Mouse (Mus musculus): ENCODE data around the gene Olfr1393. TPM values are rescaled to one million over a fixed set of nuclear protein-coding genes. Genes with fewer than 3 reads are reported as not detected.
A peak's percentile ranks its signal among the peaks of the same experiment; 100 is the strongest.
"Not testable (repeated sequence)": the region's sequence is repeated elsewhere in the genome, so short reads cannot be mapped to it uniquely, and the experiment has no call there.

Gene Olfr1393
- polyA plus RNA-seq, 1 experiment from 2014 or later = 0.04 TPM

DNA sequence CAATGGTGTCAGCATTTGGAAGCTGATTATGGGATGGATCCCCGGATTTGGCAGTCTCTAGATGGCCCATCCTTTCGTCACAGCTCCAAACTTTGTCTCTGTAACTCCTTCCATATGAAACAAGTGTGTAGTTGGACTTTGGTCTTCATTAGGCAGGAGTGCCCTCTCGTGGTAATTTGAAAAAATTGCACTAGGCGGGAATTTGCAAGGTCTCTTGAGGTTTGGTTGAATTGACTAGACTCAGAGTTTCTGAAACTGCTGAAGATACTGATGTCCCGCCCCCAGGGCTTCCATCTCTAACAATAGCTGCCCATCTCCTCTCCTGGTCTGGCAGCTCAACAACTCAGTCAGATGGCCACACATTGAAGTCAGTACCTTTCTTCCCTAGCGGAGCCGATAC, 6.8 kb upstream of the Olfr1393 start:
- DNase-seq (ENCODE audit: low spot score) = peak; percentile 32
- H3K4me3 ChIP-seq = no peak overlapping the region
- no peaks in the 10 kb centered on the region for H3K27me3 ChIP-seq (ENCODE audit: low read depth, poor library complexity, severe bottlenecking)
- no peaks in the 10 kb centered on the region for H3K36me3 ChIP-seq
- no peak overlapping the region for H3K27ac ChIP-seq (replicated peaks)
- WGBS = 31% methylated on average over 7 of the region's 7 CpGs
- no peaks in the 10 kb centered on the region for H3K9me3 ChIP-seq (replicated peaks)
- H3K4me1 ChIP-seq = no peaks in the 10 kb centered on the region

DNA sequence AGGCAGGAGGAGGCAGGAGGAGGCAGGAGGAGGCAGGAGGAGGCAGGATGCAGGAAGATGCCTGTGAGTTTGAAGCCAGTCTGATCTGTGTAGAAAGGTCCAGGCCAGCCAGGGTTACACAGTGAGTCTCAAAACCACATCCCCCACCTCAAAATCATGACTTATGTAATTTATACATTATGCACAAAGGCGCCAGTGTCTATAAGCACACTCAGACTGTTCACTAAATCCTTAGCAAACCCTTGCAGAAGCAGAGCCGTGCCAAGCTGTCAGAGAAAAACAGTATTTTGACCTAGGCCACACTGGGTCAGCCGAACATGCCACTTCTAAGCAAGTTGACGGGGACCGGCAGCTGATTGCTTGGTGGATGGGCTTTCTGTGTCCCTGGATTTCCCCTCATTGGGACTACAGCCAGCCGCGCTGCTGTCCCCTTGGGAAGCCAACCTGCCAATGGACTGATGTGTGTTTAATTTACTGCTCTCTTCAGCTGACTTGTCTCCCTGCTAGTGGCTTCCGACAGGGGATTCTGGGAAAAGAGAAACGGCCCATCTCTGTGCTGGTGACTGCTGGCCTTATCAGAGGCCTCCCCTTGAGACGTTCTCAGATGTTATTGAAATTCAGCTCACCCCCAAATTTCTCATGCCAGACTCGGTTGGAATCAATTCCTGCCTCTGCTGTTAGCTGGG, 4.1 kb upstream of the Olfr1393 start:
- DNase-seq (ENCODE audit: low spot score) = no peak
- H3K36me3 ChIP-seq = no peaks in the 10 kb centered on the region
- no peak overlapping the region for H3K4me3 ChIP-seq
- 77% methylated on average over 11 of the region's 11 CpGs for WGBS
- no peaks in the 10 kb centered on the region for H3K9me3 ChIP-seq (replicated peaks)
- H3K27ac ChIP-seq (replicated peaks) = no peak overlapping the region; the same call in 1 of the 2 replicates
- no peaks in the 10 kb centered on the region for H3K27me3 ChIP-seq (ENCODE audit: low read depth, poor library complexity, severe bottlenecking)
- H3K4me1 ChIP-seq = no peaks in the 10 kb centered on the region

DNA sequence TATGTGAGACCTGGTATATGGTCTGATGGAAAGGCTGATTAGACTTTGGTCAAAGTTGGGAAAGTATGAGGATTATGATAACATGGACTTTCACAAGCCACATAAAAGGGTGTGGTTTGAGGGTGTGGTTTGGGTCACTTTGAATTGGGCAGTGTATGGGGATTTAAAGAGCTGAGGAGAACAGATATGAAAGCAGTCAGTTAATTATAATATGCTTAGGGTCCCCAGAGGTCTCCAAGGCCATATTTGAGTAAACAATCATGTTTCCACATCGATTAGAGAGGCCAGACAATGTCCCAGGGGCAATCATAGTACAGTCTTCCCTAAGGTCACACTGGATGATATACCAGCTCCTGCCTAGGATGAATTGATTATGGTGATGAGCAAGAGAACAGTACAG, 6.9 kb downstream of the Olfr1393 start, which contains the start of gene Olfr1392:
Gene Olfr1392, plus strand, starts transcription at position 301 of the 400 bp plus-strand sequence.
- not testable (repeated sequence) for H3K4me1 ChIP-seq; DNase-seq (ENCODE audit: low spot score); H3K36me3 ChIP-seq; H3K9me3 ChIP-seq (replicated peaks); H3K27me3 ChIP-seq (ENCODE audit: low read depth, poor library complexity, severe bottlenecking); H3K27ac ChIP-seq (replicated peaks); H3K4me3 ChIP-seq
- WGBS = 63% methylated on average over 1 of the region's 1 CpGs

DNA sequence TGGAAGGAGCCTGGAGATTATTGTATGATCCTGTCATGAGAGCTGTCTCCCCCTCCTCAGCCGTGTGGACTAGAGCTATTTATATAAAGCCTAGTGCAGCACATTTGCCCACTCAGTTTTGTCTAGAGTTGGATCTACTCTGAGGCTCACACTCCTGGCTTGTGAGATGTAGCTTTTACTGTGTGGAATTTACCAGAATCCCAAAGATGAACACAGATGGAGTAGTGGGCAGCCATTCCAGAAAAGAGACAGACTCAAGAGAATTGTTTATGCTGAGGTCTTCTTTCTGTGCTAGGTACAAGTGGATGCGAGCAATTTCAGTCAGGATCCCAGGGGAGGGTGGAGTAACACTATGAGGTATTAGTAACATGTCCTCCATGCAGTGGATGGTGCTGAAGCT, 9.1 kb downstream of the Olfr1393 start:
- WGBS = 84% methylated on average over 2 of the region's 2 CpGs
- Histone ChIP-seq H3K36me3 (no peaks in the 10 kb centered on the region), H3K4me3 (no peak overlapping the region), H3K9me3 (replicated peaks) (no peaks in the 10 kb centered on the region; the same call in 1 of the 2 replicates), H3K27me3 (ENCODE audit: low read depth, poor library complexity, severe bottlenecking) (no peaks in the 10 kb centered on the region), H3K27ac (replicated peaks) (no peak overlapping the region), H3K4me1 (no peaks in the 10 kb centered on the region)
- no peak for DNase-seq (ENCODE audit: low spot score)

DNA sequence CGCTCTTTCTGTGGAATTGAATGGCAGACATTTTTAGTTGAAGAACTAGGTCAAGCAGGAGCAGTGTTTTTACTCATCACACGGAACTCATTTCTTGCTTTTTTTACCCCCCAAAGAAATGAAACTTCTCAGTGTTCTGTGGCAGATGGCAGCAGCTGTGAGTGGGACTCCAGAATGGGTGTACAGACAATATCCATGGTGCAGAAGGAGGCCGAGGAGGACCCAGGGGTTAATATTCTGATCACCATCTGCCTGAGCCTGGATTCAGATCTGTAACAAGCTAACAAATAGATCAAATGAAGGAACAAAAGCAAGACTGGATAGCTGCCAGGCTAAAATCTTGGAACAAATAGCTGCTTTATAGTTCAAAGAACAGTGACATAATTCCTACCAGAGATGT, 14.7 kb downstream of the Olfr1393 start:
- no peak for DNase-seq (ENCODE audit: low spot score)
- no peaks in the 10 kb centered on the region for H3K4me1 ChIP-seq
- no peaks in the 10 kb centered on the region for H3K27me3 ChIP-seq (ENCODE audit: low read depth, poor library complexity, severe bottlenecking)
- no peak overlapping the region for H3K27ac ChIP-seq (replicated peaks)
- no peak overlapping the region for H3K4me3 ChIP-seq
- H3K36me3 ChIP-seq = no peaks in the 10 kb centered on the region
- 82% methylated on average over 3 of the region's 3 CpGs for WGBS
- no peaks in the 10 kb centered on the region for H3K9me3 ChIP-seq (replicated peaks)

DNA sequence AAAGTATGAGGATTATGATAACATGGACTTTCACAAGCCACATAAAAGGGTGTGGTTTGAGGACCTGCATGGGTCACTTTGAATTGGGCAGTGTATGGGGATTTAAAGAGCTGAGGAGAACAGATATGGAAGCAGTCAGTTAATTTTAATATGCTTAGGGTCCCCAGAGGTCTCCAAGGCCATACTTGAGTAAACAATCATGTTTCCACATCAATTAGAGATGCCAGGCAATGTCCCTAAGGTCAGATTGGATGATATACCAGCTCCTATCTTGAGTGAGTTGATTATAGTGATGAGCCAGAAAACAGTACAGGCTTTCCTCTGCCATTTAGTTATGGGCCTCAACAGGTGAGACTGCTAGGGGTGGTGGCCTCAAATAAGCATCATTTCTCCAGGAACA, 26.3 kb downstream of the Olfr1393 start, which contains the start of gene Olfr10:
Gene Olfr10, plus strand, starts transcription at position 301 of the 400 bp plus-strand sequence.
- Histone ChIP-seq H3K27ac (replicated peaks) (no peak within 1 kb of the TSS), H3K36me3 (no peaks in the 10 kb centered on the region), H3K27me3 (ENCODE audit: low read depth, poor library complexity, severe bottlenecking) (no peaks in the 10 kb centered on the region), H3K4me1 (no peaks in the 10 kb centered on the region), H3K4me3 (no peak within 1 kb of the TSS), H3K9me3 (replicated peaks) (no peaks in the 10 kb centered on the region)
- DNase-seq (ENCODE audit: low spot score) = no peak

DNA sequence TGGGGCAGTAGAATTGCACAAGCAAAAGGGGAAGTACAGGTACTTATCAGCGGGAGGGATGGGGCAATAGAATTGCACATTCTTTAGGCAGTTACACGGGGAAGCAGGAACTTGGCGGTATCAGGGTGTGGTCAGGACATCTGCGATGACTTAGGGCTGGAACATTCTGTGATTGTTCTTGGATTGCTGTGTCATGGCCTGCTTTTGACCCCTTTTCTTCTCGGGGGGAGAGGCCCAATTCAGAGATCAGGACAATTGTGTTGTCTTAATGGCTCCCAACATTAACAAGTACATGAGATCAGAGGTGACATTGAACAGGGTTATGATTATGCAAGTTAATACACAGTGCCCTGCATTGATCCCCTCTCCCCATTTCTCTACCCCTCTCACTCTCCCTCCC, 30.4 kb downstream of the Olfr1393 start:
- H3K27me3 ChIP-seq (ENCODE audit: low read depth, poor library complexity, severe bottlenecking); H3K36me3 ChIP-seq; H3K4me1 ChIP-seq; DNase-seq (ENCODE audit: low spot score); H3K4me3 ChIP-seq; H3K9me3 ChIP-seq (replicated peaks); H3K27ac ChIP-seq (replicated peaks): not testable (repeated sequence)
- WGBS = 78% methylated on average over 5 of the region's 5 CpGs

DNA sequence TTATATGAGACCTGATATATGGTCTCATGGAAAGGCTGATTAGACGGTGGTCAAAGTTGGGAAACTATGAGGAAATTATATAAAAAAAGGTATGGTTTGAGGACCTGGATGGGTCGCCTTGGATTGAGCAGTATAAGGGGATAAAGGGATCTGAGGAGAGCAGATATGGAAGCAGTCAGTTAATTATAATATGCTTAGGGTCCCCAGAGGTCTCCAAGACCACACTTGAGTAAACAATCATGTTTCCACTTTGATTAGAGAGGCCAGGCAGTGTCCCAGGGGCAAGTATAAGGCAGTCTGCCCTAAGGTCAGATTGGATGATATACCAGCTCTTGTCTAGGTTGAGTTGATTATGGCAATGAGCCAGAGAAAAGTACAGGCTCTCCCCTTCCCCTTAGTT, 44.3 kb downstream of the Olfr1393 start, which contains the start of gene Olfr1391:
Gene Olfr1391, plus strand, starts transcription at position 301 of the 400 bp plus-strand sequence.
- Histone ChIP-seq H3K27ac (replicated peaks) (no peak within 1 kb of the TSS), H3K4me3 (no peak within 1 kb of the TSS), H3K9me3 (replicated peaks) (no peaks in the 10 kb centered on the region), H3K4me1 (no peaks in the 10 kb centered on the region), H3K36me3 (no peaks in the 10 kb centered on the region), H3K27me3 (ENCODE audit: low read depth, poor library complexity, severe bottlenecking) (no peaks in the 10 kb centered on the region)
- WGBS = 81% methylated on average over 2 of the region's 2 CpGs
- no peak for DNase-seq (ENCODE audit: low spot score)

DNA sequence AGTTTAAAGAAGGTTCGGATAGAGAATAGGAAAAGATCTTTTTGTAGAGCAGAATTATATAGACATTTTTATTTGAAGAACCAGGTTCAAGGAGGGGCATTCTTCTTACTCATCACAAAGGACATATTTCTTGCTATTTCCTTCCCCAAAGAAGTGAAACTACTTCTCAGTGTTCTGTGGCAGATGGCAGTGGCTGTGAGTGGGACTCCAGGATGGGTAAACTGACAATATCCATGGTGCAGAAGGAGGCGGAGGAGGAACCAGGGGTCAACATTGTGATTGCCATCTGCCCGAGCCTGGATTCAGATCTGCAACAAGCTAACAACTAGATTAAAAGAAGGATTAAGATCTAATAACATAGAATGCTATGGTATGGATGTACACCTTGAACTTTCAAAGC, 48.6 kb downstream of the Olfr1393 start:
- no peak for DNase-seq (ENCODE audit: low spot score)
- Histone ChIP-seq H3K4me1 (no peaks in the 10 kb centered on the region), H3K27ac (replicated peaks) (no peak overlapping the region), H3K9me3 (replicated peaks) (no peaks in the 10 kb centered on the region), H3K4me3 (no peak overlapping the region), H3K27me3 (ENCODE audit: low read depth, poor library complexity, severe bottlenecking) (no peaks in the 10 kb centered on the region), H3K36me3 (no peaks in the 10 kb centered on the region)
- WGBS = 85% methylated on average over 3 of the region's 3 CpGs

DNA sequence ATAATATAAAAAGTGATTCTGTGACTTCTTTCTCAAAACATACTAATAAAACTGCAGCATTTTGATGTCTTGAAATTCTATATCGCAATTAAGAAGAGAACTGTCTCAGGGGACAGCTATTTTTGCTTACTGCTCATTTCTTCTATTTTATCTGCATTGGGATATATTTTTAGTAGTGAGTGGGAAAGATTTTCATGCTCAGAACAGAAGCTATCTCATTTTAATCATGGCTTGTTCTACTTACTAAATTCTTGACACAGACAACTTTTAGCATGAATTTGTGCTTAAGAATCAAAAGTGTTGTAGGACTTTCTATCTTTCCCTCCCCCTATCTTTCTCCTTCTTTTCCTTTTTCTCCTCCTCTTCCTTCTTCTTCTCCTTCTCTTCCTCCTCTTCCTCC, 51.6 kb downstream of the Olfr1393 start:
- no peak overlapping the region for H3K4me3 ChIP-seq
- no peaks in the 10 kb centered on the region for H3K36me3 ChIP-seq
- H3K9me3 ChIP-seq (replicated peaks) = no peaks in the 10 kb centered on the region
- H3K4me1 ChIP-seq = no peaks in the 10 kb centered on the region
- no peaks in the 10 kb centered on the region for H3K27me3 ChIP-seq (ENCODE audit: low read depth, poor library complexity, severe bottlenecking)
- no peak for DNase-seq (ENCODE audit: low spot score)
- H3K27ac ChIP-seq (replicated peaks) = no peak overlapping the region
- WGBS = 78% methylated on average over 1 of the region's 1 CpGs

Other genes with a start within 250 kb of the Olfr1393 start
- 0.17 and 0.21 TPM in 2 replicates for gene 9930111J21Rik2, start 227.1 kb upstream of the Olfr1393 start, polyA plus RNA-seq (2016; fragmentation: Nextera tagmentation; extraction: Ambion mirVana)
- not detected in 2 replicates for gene Tgtp2, start 214.1 kb upstream of the Olfr1393 start, polyA plus RNA-seq (2016; fragmentation: Nextera tagmentation; extraction: Ambion mirVana)
- 0.14 and 0.25 TPM in 2 replicates for gene Ifi47, start 201.7 kb upstream of the Olfr1393 start, polyA plus RNA-seq (2016; fragmentation: Nextera tagmentation; extraction: Ambion mirVana)
- not detected in 2 replicates for gene Olfr1396, start 163.4 kb upstream of the Olfr1393 start, polyA plus RNA-seq (2016; fragmentation: Nextera tagmentation; extraction: Ambion mirVana)
- gene Olfr1395, start 136.0 kb upstream of the Olfr1393 start, polyA plus RNA-seq (2016; fragmentation: Nextera tagmentation; extraction: Ambion mirVana) = not detected in 2 replicates
- not detected in 2 replicates for gene Olfr1394, start 123.9 kb upstream of the Olfr1393 start, polyA plus RNA-seq (2016; fragmentation: Nextera tagmentation; extraction: Ambion mirVana)
- gene Btnl9, start 91.1 kb upstream of the Olfr1393 start, polyA plus RNA-seq (2016; fragmentation: Nextera tagmentation; extraction: Ambion mirVana) = 0.11 TPM in 1 of 2 replicates, not detected in the other
- 42.3 and 51.5 TPM in 2 replicates for gene Zfp62, start 75.0 kb upstream of the Olfr1393 start, polyA plus RNA-seq (2016; fragmentation: Nextera tagmentation; extraction: Ambion mirVana)
- gene Mgat1, start 34.1 kb upstream of the Olfr1393 start, polyA plus RNA-seq (2016; fragmentation: Nextera tagmentation; extraction: Ambion mirVana) = 41.2 and 42.2 TPM in 2 replicates
- gene Olfr1392, start 7.0 kb downstream of the Olfr1393 start, polyA plus RNA-seq (2016; fragmentation: Nextera tagmentation; extraction: Ambion mirVana) = 0.04 and 0.07 TPM in 2 replicates
- not detected in 2 replicates for gene Olfr10, start 26.4 kb downstream of the Olfr1393 start, polyA plus RNA-seq (2016; fragmentation: Nextera tagmentation; extraction: Ambion mirVana)
- gene Olfr1391, start 44.4 kb downstream of the Olfr1393 start, polyA plus RNA-seq (2016; fragmentation: Nextera tagmentation; extraction: Ambion mirVana) = not detected in 2 replicates
- not detected in 2 replicates for gene Olfr1390, start 56.9 kb downstream of the Olfr1393 start, polyA plus RNA-seq (2016; fragmentation: Nextera tagmentation; extraction: Ambion mirVana)
- not detected in 2 replicates for gene Olfr1389, start 144.8 kb downstream of the Olfr1393 start, polyA plus RNA-seq (2016; fragmentation: Nextera tagmentation; extraction: Ambion mirVana)
- 0.09 TPM in 2 replicates for gene Olfr1388, start 158.3 kb downstream of the Olfr1393 start, polyA plus RNA-seq (2016; fragmentation: Nextera tagmentation; extraction: Ambion mirVana)
- not detected in 2 replicates for gene Olfr1387, start 177.0 kb downstream of the Olfr1393 start, polyA plus RNA-seq (2016; fragmentation: Nextera tagmentation; extraction: Ambion mirVana)
- not detected in 2 replicates for gene Olfr1386, start 186.7 kb downstream of the Olfr1393 start, polyA plus RNA-seq (2016; fragmentation: Nextera tagmentation; extraction: Ambion mirVana)
- not detected in 2 replicates for gene Olfr1385, start 210.8 kb downstream of the Olfr1393 start, polyA plus RNA-seq (2016; fragmentation: Nextera tagmentation; extraction: Ambion mirVana)
- not detected in 2 replicates for gene Olfr1384, start 228.4 kb downstream of the Olfr1393 start, polyA plus RNA-seq (2016; fragmentation: Nextera tagmentation; extraction: Ambion mirVana)
- gene Olfr1383, start 241.3 kb downstream of the Olfr1393 start, polyA plus RNA-seq (2016; fragmentation: Nextera tagmentation; extraction: Ambion mirVana) = not detected in 2 replicates
- gene Olfr1382, start 249.9 kb downstream of the Olfr1393 start, polyA plus RNA-seq (2016; fragmentation: Nextera tagmentation; extraction: Ambion mirVana) = not detected in 2 replicates